Mouse (Mus musculus): Measurements from ENCODE around the gene Ddx41.
A peak's percentile ranks its signal among the peaks of the same experiment; 100 is the strongest.

Ddx41 gene

DNA sequence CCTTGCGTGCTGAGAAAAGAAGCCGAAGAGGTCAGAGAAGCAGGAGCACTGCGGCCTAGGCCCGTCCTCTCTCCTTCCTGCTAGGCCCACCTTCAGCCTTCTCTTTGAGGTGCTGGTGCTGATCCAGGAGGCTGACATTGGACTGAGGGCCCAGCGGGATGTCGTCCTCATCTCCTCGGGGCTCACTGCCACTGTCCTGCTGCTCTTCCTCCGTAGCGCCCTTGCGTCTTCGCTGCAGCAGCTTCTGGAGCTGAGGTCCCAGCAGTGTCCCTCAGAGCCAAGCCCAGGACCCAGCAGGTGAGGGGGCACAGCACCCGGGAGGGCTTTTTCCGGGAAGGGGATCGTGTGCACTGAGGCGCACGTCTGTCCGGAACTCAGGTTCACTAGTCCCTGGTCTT is 663 bp downstream of the Ddx41 start:
- DNase-seq = no peak

DNA sequence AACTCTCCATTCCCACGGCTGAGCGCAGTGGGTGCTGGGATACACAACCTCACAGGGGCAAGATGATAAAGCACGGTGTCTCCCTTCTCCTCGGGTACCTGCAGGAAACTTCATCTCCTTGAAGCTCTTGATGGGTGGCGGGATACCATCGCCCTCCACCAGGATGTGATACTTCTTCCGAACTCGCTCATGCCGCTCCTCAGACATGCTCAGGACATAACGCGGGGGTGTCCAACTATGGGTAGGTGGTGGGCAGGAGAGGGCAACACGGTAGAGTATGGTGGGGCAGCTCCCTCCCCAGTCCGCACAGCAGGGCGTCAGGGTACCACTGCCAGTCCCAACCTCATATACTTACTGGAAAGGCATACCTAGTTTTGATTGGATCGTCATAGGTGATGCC is 1.3 kb downstream of the Ddx41 start:
- DNase-seq = no peak

DNA sequence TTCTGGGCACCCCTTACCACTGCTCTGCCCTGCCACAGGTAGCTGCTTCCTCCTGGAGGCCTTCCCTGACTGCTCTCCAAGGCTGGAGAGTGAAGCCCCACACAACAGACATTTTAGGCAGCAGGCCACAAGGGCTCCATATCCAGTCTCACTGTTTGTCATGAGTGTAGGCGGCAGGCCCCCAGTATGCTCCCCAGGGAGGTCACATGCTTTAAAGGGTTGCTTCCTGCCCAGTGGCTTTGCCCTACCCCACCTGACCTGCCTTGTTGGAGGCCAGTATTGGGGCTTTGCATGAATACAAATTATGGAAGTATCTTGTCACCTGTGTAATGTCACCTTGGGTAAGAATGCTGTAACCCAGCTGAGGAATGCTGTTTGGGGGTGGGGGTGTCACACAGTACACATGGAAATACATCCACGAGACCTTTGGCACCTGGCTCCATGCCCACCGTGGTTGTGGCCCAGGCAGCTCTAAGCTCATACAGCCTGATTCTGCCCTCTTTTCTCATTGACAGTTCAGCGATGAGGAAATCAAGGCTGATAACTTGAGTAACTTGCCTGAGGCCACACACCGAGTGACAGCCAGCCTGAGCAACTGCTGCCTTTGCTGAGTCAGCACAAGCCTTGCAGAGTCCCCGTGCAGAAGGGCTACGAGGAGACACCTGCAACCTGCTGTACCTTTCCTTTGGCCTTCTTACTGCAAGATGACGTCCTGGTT is 7.1 kb downstream of the Ddx41 start, which contains the start of gene Dok3:
Gene Dok3, minus strand, starts transcription at position 99 of the 718 bp plus-strand sequence.
- peak; percentile 87 to 90 for DNase-seq

DNA sequence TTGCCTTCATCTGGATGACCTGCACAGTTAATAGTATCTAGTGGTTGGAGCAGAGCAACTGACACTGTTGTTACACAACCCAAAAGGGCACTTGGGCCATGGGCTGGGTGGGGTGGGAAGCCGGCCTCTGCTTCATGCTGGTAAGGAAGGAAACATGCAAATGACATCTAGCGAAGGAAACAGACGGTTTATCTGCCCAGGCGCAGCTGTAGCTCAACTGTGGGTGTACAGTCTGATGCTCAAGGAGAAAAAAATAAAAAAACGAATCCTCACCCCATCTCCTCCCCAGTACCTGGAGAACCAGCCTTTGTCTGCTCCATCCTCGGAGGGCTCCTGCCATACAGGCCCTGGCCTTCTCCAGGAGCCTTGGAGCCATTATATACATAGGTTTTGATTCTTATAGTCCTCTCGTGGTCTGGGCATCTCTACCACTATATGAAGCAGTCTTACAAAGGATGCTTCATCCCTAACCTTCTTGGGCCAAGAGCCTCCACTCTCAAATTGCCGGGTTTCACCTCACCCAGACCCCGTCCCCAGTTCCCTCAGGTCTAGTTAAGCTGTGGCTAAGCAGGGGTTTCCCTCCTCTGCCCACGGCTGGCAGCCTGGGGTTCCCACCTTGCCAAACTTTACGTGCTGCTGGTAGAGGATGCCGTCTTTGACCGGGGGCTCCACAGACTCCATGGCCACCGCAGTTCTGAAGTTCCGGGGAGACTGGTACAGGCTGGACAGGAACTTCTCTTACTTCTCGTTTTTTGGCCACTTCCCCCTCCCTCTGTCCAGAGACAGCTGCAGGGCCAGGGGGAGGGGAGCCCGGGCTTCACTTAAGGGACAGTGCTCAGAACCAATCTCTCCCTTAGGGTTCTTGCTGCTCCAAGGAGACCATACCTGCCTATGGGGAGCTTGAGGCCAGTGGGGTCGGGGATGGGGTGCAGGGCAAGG is 8.4 kb downstream of the Ddx41 start:
- DNase-seq = peak; percentile 57 to 58

DNA sequence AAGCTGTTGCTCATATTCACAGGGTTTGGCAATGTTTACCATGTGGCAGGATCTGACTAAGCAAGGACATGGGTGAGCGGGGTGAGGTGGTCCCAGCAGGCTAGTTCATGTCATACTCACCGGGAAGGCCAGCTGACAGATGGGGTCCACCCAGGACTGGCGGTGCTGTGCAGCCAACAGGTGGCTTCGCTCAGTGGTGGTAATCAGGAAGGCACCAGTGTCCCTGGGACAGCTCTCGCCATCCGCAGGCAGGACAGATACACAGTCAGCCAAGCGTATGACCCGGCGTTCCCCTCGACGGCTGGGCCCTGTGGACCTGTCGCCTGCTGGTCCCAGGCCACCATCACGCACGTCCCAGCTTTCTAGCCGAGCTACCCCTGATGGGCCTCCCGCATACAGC is 9.2 kb downstream of the Ddx41 start:
- DNase-seq = peak; percentile 40 to 43

DNA sequence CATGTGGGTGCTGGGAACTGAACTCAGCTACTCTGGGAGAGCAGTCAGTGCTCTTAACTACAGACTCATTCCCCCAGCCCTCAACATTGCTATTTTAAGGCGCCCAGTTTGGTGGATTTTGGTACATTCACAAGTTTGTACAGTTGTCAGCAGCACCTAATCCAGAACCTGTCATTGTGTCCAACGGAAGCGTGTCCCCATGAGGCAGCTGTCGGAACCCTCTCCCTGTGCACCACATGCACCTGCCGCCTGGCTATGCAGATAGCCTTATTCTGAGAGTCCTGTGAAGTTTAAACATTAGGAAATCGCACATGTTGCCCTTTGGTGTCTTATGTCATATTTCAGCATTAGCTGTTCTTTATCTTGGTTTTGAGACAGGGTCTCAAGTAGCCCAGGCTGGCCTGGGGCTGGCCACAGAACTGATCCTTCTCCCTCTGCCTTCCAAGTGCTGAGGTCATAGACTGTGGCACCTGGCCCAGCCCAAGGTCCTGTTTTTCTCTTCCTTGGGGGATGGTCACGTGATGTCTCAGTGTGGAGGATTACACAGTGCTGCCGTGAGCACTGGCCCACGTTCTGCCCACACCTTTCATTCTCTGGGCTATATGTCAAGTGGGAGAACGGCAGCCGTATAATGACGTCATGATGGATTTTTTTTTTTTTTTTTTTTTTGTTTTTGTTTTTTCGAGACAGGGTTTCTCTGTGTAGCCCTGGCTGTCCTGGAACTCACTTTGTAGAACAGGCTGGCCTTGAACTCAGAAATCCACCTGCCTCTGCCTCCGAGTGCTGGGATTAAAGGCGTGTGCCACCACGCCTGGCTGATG is 10.5 kb downstream of the Ddx41 start:
- DNase-seq = peak; percentile 36 to 42

DNA sequence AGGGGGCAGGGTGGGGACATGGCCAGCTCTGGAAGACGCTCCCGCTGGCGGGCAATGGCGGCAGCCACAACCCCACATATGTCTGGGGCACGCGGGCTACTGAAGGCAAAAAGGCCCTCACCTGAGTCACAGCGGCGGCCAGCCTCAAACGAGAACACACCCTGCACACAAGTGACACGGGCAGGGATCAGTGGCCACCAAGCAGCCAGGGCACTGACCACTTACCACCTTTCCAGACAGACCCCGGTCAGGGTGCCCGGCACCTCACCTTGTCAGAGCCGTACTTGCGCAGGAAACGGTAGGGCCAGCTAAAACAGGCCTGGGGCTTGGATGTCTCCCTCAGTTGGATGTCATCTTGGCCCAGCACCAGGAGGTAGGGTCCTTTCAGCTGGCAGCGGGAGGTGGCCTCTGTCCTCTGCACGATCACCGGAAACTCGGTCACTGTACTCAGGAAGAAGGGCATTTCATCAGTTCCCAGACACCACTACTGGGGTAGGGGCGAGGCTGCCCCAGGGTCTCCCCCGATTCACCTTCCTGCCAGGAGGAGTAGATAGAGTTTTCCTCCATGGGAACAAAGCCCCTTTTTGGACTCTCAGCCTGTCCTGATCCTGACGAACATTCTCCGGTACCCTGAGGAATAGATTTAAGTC is 12.4 kb downstream of the Ddx41 start:
- no peak for DNase-seq

DNA sequence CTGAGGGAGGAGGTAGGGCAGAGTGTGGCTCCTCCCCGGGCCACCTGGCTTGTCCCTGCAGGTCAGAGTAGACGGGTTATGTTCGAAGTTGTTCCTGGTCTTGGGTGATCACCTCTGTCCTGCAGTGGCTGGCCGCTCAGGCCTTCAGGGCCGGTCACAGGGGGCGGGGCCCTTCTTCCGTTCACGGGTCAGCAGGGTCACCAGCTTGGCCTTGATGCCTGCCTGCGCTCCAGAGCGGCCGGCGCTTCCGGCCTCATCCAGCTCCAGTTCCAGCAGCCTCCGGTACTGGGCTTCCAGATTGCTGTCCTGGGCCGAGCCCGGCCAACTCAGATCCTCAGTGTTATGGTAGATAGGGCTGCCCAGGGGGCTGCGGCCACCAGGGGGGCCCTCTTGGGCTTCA is 13.2 kb downstream of the Ddx41 start:
- no peak for DNase-seq

DNA sequence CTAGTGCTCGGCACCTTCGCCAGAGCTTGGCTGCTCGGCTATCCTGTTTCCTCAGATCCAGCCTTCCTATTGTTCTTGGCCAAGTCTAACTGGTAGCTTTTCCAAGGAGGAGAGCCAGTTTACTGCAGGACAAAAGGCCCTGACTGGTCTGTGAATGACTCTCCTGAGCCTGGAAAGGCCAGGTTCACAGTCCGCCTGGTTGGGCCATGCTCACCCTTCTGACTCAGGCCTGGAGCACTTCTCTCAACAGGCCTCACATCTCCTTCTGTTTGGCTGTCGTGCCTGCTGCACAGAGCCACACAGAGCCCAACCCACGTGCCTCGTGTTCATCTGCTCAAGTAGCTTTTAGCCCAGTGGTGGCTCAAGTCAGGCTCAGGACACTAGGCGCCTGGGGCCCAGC is 13.7 kb downstream of the Ddx41 start:
- DNase-seq = no peak

DNA sequence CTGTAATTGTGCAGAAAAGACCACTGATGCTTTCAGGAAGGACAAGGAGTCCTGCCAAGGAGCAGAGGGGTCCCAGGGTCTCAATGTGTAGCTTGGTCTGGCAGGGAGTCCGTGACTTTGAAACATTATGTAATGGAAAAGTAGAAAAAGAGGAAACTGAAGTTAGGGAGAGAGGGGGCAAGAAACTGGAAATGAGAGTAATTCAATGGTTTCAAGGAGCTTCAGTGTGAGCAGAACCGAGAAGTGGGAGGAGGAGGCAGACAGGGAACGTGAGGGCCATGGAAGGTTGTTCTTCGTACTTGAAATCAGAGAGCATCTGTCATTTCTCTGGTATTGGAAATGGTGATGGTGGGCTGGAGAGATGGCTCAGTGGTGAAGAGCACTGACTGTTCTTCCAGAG is 16.9 kb downstream of the Ddx41 start:
- DNase-seq = no peak

DNA sequence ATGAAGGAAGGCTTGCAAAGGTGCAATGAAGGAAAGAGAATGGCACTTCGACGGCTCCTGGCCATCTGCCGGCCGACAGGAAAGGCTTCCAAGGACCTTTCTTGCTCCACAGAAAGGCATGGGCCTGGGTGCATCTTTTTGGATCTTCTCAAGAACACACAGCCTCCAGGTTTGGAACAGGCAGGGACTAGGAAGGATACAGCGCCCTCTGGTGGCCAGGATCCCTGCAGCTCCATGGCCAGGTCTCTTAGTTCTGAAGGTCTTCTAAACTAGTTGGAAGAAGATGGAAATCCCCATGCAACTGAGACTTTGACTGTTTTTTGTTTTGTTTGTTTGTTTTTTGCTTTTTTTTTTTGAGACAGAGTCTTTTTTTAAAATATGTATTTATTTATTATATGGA is 19.5 kb downstream of the Ddx41 start:
- DNase-seq = peak; percentile 94

DNA sequence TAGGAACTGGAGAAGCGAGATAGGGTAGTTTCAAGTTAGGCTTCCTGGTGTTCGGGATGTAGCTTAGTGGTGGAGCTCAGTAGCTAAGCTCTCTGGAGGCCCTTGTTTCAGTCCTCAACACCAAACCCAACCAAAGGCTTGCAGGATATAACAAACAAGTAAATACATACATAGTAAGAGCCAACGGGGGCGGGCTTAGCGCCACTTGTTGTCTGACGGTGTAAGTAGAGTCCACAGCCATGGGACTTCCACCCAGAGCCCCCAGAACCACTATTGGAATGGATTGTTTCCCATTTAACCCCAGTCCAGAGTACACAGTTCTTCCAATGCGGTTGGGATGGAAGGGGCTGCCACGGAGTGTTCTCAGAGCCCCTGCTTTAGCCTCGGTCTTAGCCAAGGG is 22.6 kb downstream of the Ddx41 start:
- peak in 1 of 2 experiments; percentile 26 for DNase-seq

DNA sequence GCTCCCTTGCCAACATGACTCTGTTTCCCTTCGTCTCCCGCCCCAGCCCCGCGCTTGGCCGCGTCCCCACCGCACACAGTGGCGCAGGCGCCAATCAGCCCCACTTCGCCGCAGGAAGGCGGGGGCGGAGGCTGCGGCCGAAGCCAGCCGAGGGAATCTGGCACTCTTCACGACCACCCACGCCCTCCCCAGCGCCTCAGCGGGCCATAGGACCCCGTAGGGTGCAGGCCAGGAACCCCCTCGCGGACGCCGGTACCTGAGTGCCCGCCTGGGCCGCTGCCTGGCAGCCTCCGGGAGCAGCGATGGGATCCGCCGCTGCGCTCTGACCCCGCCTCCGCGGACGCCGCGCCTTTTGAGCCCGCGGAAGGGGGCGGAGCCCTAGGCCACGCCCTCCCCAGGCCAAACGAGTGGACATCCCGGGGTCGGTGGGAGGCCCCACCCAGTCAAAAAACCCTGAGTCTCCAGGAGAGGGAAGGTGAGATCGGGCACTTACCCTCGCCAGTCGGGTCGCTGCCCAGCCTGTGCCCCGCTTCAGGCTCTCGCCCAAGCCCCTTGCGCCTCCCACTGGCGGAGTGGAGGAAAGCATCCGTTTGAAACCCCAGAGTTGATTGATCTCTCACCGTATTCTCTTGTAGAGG is 23.2 kb downstream of the Ddx41 start, which contains the start of gene Pdlim7:
Gene Pdlim7, minus strand, starts transcription at position 566 of the 638 bp plus-strand sequence.
- DNase-seq = peak; percentile 91

DNA sequence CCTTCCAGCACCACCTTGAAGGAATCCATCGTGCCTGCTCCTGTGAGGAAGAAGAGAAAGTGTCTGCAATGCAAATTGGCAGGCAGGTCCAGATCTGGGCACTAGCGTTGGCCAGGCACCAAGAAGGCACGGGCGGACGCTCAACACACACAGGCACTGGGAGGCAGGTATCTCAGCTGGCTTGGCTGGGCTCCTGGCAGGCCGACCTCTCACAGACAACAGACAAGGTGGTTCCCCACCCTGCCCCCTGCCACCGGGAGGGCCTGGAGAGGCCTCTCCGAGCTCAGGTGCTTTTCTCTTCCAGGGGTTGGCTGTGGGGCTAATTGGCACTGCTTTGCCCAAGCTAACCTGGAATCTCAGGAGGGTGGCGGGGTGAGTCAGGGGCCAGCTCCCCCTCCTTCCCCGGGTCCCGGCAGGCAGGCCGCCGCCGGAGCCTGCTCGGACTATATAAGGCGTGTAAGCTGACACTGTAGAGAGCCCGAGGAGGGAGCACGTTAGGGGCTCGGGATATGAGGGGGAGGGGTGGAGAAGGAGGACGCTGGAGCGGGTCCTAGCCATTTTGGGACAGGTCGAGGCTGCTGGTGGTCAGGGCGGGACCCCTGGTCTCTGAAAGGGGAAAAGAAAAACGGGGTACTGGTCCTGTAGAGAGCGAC is 24.0 kb downstream of the Ddx41 start:
- DNase-seq = peak; percentile 35 to 37

DNA sequence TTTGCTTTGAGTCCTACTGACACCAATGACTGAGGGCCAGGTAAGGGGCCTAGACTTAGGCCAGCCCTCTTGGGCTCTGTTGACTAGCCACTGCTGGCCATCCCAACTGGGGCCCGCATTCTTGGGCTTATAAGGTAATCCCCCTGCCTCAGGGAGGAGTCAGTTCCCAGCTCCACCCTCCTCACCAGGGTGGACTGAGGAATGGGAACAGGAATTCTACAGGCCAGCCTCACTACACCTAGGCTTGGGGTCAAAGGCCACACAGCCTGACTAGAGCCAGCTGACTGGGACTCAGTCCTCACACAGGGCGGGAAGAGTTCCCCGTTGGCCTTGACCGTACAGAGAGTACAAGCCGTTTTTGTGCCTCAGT is 25.0 kb downstream of the Ddx41 start:
- DNase-seq = no peak

DNA sequence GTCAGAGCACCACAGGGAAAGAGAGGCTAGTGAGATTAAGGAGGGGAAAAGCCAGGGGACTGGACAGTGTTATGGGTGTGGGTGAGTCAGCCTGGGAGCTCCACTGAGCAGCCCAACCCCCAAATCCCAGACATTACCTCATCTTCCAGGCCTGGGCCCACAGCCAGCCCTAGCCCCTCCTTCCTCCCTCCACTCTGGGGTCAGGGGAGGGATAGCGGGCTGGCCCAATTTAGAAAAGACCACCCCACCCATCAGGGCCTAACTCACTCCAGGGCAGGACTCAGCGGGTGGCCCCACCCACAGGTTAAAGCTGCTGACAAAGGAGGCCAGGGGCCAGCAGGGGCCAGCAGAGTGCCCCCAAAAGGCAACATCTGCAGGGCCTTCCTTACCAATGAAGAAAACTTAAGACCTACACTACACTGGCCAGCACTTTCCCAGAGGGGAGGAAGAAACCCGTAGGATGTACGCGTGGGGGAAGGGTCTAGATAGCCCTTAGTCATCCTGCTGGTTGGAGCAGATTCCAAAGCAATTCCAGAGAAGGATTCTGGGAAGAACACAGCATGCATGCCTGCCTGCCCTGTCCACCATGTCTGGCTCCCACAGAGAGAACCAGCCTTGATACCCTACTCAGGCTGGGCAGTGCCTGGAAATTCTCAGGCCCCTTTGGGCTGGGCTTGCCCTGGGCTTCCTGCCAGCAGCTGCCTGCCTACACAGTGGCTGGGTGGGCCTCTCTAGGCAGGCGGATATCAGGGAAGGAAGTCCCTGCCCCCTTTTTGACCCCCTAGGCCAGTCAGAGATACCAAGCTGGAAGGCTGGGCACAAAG is 25.6 kb downstream of the Ddx41 start:
- DNase-seq = no peak

DNA sequence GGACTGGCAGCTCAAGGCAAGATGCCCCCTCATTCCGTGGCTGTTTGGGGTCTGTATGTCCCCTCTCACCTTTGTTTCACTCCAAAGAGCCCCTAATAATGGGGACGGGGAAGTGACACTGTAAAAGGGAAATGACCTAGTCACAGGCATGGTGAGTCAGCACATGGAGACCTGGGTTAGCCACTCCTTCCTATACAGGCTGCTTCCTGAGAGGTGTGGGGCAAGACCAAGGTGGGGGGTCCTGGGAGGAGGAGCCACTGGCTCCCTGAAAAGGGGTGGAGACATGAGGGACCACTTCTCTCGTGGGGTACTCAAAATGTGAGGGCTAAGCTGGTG is 26.2 kb downstream of the Ddx41 start:
- DNase-seq = no peak

DNA sequence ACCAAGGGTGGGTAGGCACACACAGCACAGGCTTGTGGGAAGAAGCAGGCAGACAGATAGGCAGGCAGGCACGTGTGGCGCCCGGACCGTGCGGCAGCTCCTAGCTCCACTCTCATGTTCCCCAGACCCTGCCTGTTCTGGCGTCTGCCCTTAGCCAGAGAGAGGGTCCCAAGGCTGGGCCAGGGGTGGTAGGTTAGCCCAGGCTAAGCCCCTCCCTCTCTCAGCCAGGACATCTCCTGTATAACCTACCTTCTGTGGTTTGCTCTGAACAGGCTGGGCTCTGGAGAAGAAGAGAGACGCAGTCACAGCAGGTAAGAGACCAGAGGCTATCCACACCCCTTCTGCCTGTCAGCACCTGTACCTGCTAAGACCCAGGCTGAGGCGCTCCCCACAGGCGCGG is 27.9 kb downstream of the Ddx41 start:
- DNase-seq = no peak

DNA sequence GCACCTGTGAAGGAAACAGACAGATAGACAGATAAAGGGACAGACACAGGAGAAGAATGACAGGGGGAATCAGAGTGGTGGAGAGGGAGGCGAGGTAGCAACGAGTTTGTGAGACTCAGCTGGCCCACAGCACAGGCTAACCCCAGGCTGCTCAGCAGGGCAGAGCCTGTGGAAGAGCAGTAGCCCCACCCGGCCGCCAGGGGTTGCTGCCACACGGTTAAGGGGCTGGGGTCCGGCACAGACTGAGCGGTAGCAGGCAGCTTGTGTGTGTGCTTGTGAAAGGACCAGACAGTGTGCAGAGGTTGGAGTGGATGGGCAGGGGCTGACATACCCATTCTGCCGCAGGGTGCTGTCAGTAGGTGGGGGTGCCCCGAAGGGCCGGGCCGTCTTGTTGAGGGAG is 28.6 kb downstream of the Ddx41 start:
- DNase-seq = no peak

DNA sequence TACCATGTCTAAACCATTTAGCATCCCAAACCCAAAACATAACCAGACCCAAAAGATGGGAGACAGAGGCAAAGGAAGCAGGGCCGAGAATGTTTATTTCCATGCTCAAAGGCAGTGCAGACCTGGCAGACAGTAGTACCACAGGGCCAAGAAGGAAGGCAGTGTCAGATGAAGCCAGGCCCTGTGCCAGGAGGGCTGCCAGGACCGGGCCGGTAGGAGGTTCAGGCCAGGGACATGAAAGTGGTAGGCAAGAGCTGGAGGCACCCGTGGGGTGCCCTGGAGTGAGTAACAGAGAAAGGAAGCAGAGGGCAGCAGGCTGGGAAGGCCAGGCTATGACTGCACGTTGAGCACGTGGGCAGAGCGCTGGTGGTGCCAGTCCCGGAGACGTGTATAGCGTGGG is 29.8 kb downstream of the Ddx41 start:
- DNase-seq = no peak

DNA sequence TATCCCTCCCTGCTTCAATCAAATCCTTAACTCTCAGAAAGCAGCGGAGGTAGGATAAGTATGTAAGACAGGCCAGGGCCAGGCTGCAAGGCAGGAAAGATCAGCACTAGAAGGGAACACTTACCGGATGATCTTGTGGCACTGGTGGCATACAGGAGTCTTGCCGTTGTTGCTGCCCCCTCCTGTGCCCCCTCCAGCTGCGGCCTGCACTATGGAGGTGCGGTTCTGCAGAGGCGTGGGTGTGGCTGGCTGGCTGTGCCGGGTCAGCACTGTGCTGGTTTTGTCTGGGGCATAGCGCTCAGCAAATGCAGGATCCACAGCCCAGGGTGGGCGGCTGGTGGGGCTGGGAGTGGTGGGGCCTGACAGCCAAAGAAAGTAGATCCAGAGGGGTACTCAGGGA is 30.6 kb downstream of the Ddx41 start:
- no peak for DNase-seq
